Mouse (Mus musculus): ENCODE results near the gene Nop9. TPM values are rescaled to one million over a fixed set of nuclear protein-coding genes. Genes with fewer than 3 reads are reported as not detected.
"Not testable (repeated sequence)": the region's sequence is repeated elsewhere in the genome, so short reads cannot be mapped to it uniquely, and the experiment has no call there.

The Nop9 gene
- polyA plus RNA-seq, 1 experiment from 2014 or later: 68.7 TPM

GRCm38 (mm10) chr14:55735334-55735733, 10.2 kb upstream of the Nop9 start:
- DNase-seq (ENCODE audit: low spot score): no peak
- peaks cover 20% of the 10 kb centered on the region for H3K36me3 ChIP-seq
- H3K9me3 ChIP-seq (replicated peaks): no peaks in the 10 kb centered on the region
- peaks cover 10% of the 10 kb centered on the region; the same call in 1 of the 2 replicates for H3K27me3 ChIP-seq (ENCODE audit: low read depth, poor library complexity, severe bottlenecking)
- H3K4me1 ChIP-seq: no peaks in the 10 kb centered on the region
- no peak overlapping the region for H3K4me3 ChIP-seq
- WGBS: 79% methylated on average over 3 of the region's 3 CpGs
- H3K27ac ChIP-seq: no peak overlapping the region

GRCm38 (mm10) chr14:55735758-55736157, 9.7 kb upstream of the Nop9 start:
- no peaks in the 10 kb centered on the region for H3K4me1 ChIP-seq
- H3K27me3 ChIP-seq (ENCODE audit: low read depth, poor library complexity, severe bottlenecking): peaks cover 7% of the 10 kb centered on the region; the same call in 1 of the 2 replicates
- H3K27ac ChIP-seq: no peak overlapping the region
- H3K4me3 ChIP-seq: no peak overlapping the region
- no peaks in the 10 kb centered on the region for H3K9me3 ChIP-seq (replicated peaks)
- WGBS: 93% methylated on average over 4 of the region's 4 CpGs
- peaks cover 24% of the 10 kb centered on the region for H3K36me3 ChIP-seq
- no peak for DNase-seq (ENCODE audit: low spot score)

- H3K4me3 ChIP-seq: no peak overlapping the region
- 90% methylated on average over 9 of the region's 9 CpGs for whole genome bisulfite sequencing
Observed at GRCm38 (mm10) chr14:55737086-55737687, 8.3 kb upstream of the Nop9 start.

GRCm38 (mm10) chr14:55743711-55744110, 1.8 kb upstream of the Nop9 start:
- H3K4me3 ChIP-seq: 0 out of 2 replicates have a peak overlapping the region, but pooled peaks have one; percentile 4
- WGBS: 24% methylated on average over 10 of the region's 10 CpGs

More at GRCm38 (mm10) chr14:55737086-55737687, 8.3 kb upstream of the Nop9 start:
- no peak overlapping the region for H3K27ac ChIP-seq
- H3K36me3 ChIP-seq: peaks cover 32% of the 10 kb centered on the region
- no peaks in the 10 kb centered on the region for H3K27me3 ChIP-seq (ENCODE audit: low read depth, poor library complexity, severe bottlenecking)
- DNase-seq (ENCODE audit: low spot score): no peak
- no peaks in the 10 kb centered on the region for H3K4me1 ChIP-seq
- H3K9me3 ChIP-seq (replicated peaks): no peaks in the 10 kb centered on the region

GRCm38 (mm10) chr14:55745861-55746237, 356 bp downstream of the Nop9 start:
- H3K27ac ChIP-seq: peak overlapping the region; percentile 87
- H3K27me3 ChIP-seq (ENCODE audit: low read depth, poor library complexity, severe bottlenecking): no peaks in the 10 kb centered on the region
- peaks cover 31% of the 10 kb centered on the region for H3K4me1 ChIP-seq
- under 1% methylated on average over 31 of the region's 31 CpGs for WGBS
- H3K9me3 ChIP-seq (replicated peaks): no peaks in the 10 kb centered on the region
- peak overlapping the region; percentile 94 for H3K4me3 ChIP-seq
- peaks cover 49% of the 10 kb centered on the region for H3K36me3 ChIP-seq
- DNase-seq (ENCODE audit: low spot score): no peak

More at GRCm38 (mm10) chr14:55743711-55744110, 1.8 kb upstream of the Nop9 start:
- Histone ChIP-seq H3K27me3 (ENCODE audit: low read depth, poor library complexity, severe bottlenecking) (no peaks in the 10 kb centered on the region), H3K4me1 (peaks cover 31% of the 10 kb centered on the region), H3K36me3 (peaks cover 48% of the 10 kb centered on the region), H3K27ac (no peak overlapping the region), H3K9me3 (replicated peaks) (no peaks in the 10 kb centered on the region)
- DNase-seq (ENCODE audit: low spot score): peak; percentile 91

- 92% methylated on average over 10 of the region's 10 CpGs for WGBS
- DNase-seq (ENCODE audit: low spot score): no peak
- H3K4me1 ChIP-seq: peaks cover 31% of the 10 kb centered on the region
- peaks cover 55% of the 10 kb centered on the region for H3K36me3 ChIP-seq
- H3K9me3 ChIP-seq (replicated peaks): no peaks in the 10 kb centered on the region
- no peaks in the 10 kb centered on the region for H3K27me3 ChIP-seq (ENCODE audit: low read depth, poor library complexity, severe bottlenecking)
- H3K4me3 ChIP-seq: peak overlapping the region; percentile 94; the same call in 1 of the 2 replicates
- no peak overlapping the region for H3K27ac ChIP-seq
Observed at GRCm38 (mm10) chr14:55747051-55747847, 1.8 kb downstream of the Nop9 start.

- Histone ChIP-seq H3K9me3 (replicated peaks) (no peaks in the 10 kb centered on the region), H3K27ac (no peak overlapping the region), H3K4me3 (no peak overlapping the region), H3K27me3 (ENCODE audit: low read depth, poor library complexity, severe bottlenecking) (peaks cover 21% of the 10 kb centered on the region), H3K36me3 (peaks cover 44% of the 10 kb centered on the region), H3K4me1 (peaks cover 15% of the 10 kb centered on the region)
- DNase-seq (ENCODE audit: low spot score): no peak
- WGBS: 88% methylated on average over 6 of the region's 6 CpGs
Observed at GRCm38 (mm10) chr14:55757566-55757965, 12.1 kb downstream of the Nop9 start.

GRCm38 (mm10) chr14:55758363-55758784, 12.9 kb downstream of the Nop9 start, which contains the start of gene Cideb:
Gene Cideb, minus strand, starts transcription at chr14:55758458.
- Histone ChIP-seq H3K27me3 (ENCODE audit: low read depth, poor library complexity, severe bottlenecking) (peaks cover 29% of the 10 kb centered on the region), H3K27ac (no peak within 1 kb of the TSS), H3K9me3 (replicated peaks) (no peaks in the 10 kb centered on the region), H3K4me3 (no peak within 1 kb of the TSS), H3K4me1 (peaks cover 18% of the 10 kb centered on the region), H3K36me3 (peaks cover 35% of the 10 kb centered on the region)
- 18% methylated on average over 8 of the region's 8 CpGs for WGBS
- DNase-seq (ENCODE audit: low spot score): no peak

- not testable (repeated sequence) for H3K9me3 ChIP-seq (replicated peaks); H3K27ac ChIP-seq
- Histone ChIP-seq H3K27me3 (ENCODE audit: low read depth, poor library complexity, severe bottlenecking) (peaks cover 47% of the 10 kb centered on the region), H3K4me1 (peaks cover 18% of the 10 kb centered on the region), H3K4me3 (peak overlapping the region; percentile 34), H3K36me3 (peaks cover 18% of the 10 kb centered on the region)
- DNase-seq (ENCODE audit: low spot score): peak; percentile 88
- under 1% methylated on average over 6 of the region's 6 CpGs for WGBS
Observed at GRCm38 (mm10) chr14:55760156-55760555, 14.7 kb downstream of the Nop9 start.

- Histone ChIP-seq H3K27ac (peak within 1 kb of the TSS; percentile 91), H3K36me3 (peaks cover 8% of the 10 kb centered on the region), H3K27me3 (ENCODE audit: low read depth, poor library complexity, severe bottlenecking) (peaks cover 57% of the 10 kb centered on the region), H3K9me3 (replicated peaks) (no peaks in the 10 kb centered on the region), H3K4me3 (peak within 1 kb of the TSS; percentile 70), H3K4me1 (peaks cover 18% of the 10 kb centered on the region)
- 80% methylated on average over 6 of the region's 6 CpGs for WGBS
- no peak for DNase-seq (ENCODE audit: low spot score)
Observed at GRCm38 (mm10) chr14:55761163-55761562, 15.7 kb downstream of the Nop9 start, which contains the start of gene Ltb4r2. Gene Ltb4r2, plus strand, starts transcription at chr14:55761428.

- DNase-seq (ENCODE audit: low spot score): peak; percentile 82
- H3K4me3 ChIP-seq: peak overlapping the region; percentile 70
- H3K9me3 ChIP-seq (replicated peaks): no peaks in the 10 kb centered on the region
- H3K4me1 ChIP-seq: peaks cover 19% of the 10 kb centered on the region
- WGBS: 1% methylated on average over 77 of the region's 77 CpGs
- H3K36me3 ChIP-seq: no peaks in the 10 kb centered on the region; the same call in 1 of the 2 replicates
- H3K27me3 ChIP-seq (ENCODE audit: low read depth, poor library complexity, severe bottlenecking): peaks cover 67% of the 10 kb centered on the region
- peak overlapping the region; percentile 91 for H3K27ac ChIP-seq
Observed at GRCm38 (mm10) chr14:55762001-55762821, 16.7 kb downstream of the Nop9 start.

GRCm38 (mm10) chr14:55763166-55763565, 17.7 kb downstream of the Nop9 start:
- Histone ChIP-seq H3K9me3 (replicated peaks) (no peaks in the 10 kb centered on the region), H3K4me1 (peaks cover 28% of the 10 kb centered on the region), H3K27me3 (ENCODE audit: low read depth, poor library complexity, severe bottlenecking) (peaks cover 77% of the 10 kb centered on the region), H3K36me3 (no peaks in the 10 kb centered on the region; the same call in 1 of the 2 replicates), H3K27ac (peak overlapping the region; percentile 91; the same call in 1 of the 2 replicates), H3K4me3 (0 out of 2 replicates have a peak overlapping the region, but pooled peaks have one; percentile 70)
- no peak for DNase-seq (ENCODE audit: low spot score)
- WGBS: 70% methylated on average over 7 of the region's 7 CpGs
